Mouse (Mus musculus) right cerebral cortex, postnatal 25 days (tissue): ENCODE data around the gene Stk32b.
A peak's percentile ranks its signal among the peaks of the same experiment; 100 is the strongest.

Source experiments
- DNase-seq: peaks from one replicate; pipeline ENCODE4 v3.0.0; 2022

Gene Stk32b

DNA sequence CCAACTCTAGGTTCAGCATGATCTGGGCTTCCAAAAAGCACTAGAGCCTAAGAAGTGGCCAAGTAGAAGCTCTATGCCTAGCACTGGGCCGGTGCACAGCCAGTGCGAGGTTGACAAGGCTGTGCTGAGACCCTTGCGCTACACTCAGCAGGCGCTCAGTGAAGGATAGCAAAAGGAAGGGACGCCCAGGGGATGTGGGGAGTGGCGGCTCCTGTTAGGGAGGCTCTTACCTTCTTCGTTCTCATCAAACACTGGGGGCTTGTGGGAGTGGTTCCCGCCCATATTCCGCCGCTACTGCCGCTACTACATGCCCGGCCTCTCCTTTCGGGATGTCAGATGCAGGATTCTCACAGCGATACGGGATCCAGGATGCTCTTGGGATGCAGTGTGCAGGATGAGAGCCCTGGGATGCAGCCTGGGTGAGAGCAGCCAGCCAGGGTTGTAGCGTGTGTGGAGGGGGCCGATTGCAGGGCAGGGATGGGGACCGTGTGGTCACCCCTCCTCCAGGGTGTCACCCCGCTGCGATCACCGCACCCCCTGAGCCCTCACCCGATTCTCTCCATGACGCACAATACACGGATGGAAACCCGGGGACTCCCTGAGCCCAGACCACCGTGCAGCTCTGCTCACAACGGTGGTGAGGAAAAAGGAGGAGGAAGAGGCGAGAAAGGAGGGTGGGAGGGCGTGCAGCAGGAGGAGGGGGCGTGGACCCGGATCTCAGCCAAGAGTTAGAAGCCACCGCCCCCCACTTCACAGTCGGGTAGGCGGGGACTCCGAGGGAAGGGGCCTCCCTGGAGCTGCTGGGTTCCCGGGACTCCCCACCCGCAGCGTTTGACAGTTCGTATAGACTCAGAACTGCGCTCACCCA lies at the start of gene Stk32b:
TSS of gene Stk32b (minus strand) at position 667 of the 868 bp plus-strand sequence.
- no peak for DNase-seq

DNA sequence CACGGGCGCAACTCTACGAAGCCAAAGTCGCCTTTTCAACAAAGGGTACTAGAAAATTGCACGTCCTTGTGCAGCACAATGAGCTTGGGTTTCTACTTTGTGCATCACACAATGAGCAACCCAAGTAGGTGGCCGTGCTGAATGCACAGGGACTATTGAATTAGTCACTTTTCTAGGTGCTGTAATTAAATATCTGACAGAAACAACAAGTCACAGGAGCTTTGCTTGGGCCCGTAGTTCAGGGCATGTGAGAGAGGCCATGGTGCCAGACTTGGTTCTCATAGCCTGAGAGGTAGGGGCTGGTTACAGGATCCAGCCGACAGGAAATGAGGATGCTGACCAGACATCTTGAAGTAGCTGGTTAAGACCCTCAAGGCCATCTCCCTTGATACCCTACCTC lies 48.9 kb upstream of the Stk32b start:
- DNase-seq: no peak

DNA sequence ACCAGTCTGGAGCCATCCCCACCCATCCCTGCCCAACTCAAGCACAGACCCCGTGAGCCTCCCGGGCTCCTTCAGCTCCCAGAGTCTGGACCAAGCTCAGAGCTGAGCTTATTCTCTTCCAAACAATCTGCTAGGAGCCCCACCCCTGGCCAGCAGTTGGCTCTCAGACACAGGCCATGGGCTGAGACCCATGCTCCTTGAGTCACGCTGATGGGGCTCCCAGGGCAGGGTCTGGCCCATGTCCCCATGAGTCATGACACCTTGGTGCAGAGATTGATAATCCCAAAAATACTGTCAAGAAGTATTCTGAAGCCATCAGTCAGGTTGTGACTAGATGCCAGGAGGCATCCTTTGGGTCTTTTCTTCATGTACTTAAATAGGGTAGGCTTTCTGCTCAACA lies 45.1 kb upstream of the Stk32b start:
- no peak for DNase-seq

DNA sequence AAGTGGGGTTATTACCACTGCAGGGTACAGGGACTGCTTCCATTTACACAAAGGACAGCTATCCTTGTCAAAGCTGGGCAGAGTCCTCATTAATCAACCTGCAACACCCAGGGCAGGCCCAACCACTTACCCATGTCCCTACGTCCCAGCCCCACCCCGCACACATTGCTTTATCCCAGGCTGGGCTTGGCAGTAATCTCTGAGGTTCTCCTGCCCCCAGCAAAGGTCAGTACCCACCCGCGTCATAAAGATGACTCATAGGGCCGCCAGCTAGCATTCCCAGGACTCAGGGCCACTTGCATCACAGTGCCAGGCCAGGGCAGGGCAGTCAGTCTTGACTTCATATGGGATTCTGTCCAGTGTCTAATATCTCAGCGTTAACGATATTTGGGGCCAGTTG lies 36.4 kb upstream of the Stk32b start:
- DNase-seq: no peak

DNA sequence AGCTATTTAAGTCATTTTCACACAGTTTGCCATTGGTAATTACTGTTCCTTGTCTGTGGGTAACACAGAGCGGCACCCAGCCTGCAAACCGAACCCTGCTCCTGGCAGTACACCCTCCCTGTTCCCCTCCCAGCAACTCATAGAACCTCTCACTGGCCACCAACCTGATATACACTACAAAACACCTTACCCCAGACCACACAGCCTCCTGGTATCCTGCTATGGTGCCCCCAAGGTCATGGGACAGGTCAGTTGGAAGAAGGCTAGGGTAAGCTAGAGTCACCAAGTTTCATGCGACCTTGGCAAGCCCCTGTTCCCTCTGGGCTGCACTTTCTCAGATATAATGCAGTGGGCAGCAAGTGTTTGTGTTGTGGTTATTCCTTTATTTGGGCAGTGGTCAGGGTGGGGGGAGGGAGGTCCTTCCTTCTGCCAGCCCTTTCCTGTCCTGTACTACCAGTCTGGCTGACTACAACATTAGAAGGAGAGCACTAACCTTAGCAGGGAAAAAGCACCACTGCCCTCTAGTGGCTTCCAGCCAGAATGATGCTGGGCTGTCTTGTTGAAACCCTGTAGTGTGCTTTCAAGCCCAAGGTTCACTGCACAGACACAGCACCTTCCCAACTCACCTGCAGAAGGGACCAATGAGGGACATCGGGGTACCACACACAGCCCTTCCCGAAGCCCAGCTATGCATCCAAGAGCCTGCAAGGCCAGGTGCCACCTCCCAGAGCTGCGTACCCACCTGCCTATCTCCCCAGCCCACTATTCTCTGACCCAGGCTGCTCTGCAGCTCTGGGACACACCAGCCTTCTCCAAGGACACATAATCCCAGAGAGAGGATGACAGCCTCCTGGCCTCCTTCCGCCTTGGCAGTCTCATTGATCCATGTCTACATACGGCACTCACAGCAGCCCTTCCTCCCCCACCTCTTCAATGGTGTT lies 35.3 kb upstream of the Stk32b start:
- peak; percentile 72 for DNase-seq

DNA sequence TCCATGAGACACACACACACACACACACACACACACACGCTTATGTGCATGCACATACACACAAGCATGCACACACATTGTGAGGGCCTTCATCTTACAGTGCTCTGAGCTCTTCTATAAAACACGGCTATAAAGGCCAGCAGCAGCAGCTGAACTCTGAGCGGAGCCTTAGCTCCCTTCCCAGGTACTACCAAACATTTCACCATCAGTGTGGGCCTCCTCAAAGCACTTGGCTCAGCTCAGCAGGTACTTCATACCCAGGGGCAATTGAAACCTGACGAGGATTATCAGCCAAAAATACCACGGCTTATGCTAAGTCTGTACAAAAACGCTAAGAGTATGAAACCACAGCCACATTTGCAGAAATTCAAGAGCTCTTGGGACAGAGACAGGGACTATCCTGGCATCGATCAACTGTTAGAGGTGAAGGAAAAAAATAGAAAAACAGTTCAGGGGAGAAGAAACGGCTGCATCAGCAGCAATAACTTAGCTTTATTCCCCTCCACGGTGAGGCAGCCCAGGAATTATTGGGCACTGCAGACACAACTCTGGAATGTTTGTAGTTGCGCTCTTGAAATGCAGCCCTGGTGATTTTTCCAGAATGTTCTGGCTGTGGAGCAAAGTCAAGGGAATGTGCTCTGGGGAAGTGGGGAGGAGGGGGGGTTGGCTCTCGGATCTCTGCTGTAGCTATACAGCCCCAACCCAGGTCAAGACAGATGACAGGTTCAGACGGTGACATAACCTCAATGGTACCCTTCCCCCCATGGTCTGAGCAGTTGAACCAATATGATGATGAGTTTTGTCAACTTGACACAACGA lies 27.1 kb upstream of the Stk32b start:
- DNase-seq: no peak

DNA sequence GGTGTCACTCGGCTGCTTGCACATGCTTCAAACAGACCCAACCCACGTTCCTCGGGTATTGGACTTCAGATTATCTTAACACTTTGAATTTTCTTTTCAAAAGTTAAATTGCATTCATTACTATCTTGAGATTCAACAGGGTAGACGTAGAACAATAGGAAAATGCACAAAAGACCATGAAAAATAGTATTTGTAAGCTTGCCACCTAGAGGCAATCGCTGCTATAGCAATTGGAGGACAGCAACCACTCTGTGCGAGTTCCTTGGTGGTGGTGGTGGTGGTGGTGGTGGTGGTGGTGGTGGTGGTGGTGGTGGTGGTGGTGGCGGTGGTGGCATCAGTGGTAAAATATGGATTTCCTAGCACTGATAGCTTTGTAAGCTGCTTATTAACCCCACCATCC lies 19.2 kb upstream of the Stk32b start:
- DNase-seq: no peak

DNA sequence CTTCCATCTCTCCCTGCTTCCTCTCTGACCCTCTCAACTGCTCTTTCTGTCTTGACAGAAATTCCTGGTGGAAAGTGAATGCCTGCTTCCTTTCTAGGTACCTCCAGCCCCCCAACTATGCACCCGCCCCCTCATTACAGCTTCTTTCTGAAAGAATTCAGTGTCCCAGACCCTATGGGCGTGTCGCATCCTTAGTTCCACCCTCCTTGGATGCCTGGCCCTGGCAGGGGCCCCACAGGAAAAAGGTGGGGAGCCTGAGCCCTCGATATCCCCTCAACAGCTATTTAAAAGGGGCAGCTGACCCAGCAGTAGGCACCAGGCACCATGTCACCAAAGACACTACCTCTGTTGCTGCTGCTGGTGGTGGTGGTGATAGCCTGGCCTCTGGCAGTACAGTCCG lies 18.3 kb upstream of the Stk32b start, which contains the start of gene Cytl1:
TSS of gene Cytl1 (plus strand) at position 296 of the 400 bp plus-strand sequence.
- no peak for DNase-seq

DNA sequence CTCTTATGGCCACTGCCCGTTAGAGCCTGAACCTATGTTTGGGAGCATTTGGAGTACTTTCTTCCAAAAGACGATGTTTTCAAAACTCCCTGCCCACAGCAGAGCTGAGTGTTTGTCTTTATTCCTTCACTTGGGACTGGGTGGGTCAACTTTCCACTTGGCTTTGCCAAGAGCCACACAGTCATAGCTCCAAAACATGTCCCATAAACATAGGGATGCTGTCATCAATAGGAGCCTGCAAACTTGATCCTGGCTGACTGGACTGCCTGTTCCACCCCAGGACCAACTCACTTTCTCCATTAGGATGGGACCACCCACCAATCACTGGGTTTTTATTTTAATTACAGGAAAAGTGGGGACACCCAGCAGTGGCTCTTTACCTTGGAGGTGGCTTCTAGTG lies 13.8 kb upstream of the Stk32b start:
- no peak for DNase-seq

DNA sequence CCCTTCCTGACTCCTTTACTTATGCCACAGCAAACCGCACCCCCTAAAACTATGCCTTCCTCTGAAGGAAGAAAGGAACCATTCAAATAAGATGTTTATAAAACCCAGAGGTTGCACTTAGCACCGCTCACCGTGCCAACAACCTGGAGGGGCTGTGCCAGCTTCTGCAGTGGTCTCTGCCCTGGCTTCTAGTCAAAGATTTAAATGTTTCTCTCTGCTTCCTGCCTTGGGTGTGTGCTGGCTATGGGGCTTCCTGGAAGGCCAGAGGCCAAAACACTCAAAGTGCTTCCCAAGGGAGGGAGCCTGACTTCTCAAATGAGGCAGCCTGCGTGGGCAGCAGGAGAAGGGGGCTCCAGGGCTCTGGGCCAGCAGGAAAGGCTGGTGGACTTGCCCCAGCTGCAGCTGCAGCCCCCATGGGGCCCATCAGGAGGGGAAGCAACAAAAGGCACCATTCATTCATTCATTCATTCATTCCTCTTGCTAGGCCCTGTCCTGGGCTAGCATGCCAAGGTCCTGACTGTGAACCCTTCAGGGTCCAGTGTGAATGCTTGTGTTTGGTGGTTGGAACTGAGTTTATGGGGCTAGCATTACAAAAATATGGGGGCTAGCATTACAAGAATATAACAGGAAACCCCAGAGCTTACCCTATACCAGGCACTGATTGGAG lies 8.4 kb upstream of the Stk32b start:
- DNase-seq: no peak

DNA sequence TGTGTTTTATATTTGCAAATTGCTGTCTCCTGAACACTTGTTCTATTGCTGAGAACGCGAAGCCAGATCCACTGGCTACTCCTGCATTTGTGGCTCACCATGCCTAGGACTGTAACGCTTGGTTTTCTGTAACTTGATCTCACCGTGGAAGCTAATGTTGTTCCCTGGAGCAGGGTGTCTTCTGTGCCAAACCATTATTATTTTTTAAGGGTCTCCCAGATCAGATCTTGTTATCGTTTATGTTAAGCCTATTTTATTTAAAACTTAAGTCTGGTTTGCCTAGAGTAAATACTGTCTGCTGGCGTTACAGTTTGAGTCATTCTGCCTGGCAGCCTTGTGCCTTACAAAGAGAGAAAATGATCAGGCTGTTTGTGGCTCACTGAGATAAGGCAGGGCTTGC lies 3.7 kb upstream of the Stk32b start:
- DNase-seq: no peak

DNA sequence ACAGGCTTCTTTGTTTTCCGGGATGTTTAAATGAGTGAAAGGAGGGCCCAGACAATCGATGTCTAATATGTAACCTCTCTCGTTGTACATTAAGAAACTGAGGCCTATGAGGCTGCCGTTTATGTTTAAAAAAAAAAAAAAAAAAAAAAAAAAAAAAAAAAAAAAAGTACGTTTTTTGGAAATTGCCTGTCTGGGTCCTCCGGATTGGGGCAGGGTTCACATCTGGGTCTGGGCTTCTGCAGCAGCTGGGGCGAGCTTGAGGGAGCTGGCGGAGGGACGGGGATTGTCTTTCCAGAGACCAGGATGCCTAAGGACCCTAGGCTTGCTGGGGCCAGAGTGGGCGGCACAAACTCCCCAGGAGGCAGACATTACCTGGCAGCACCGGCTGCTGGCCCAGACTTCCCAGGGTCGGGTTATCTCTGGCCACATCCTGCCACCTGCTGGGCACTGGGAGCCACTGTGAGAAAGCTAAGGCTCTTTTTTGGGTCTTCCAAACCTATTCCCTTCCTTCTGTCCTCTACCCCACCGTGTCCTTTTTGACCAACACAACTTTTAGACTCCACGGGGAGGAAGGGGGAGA lies 503 bp upstream of the Stk32b start:
- DNase-seq: peak; percentile 57

DNA sequence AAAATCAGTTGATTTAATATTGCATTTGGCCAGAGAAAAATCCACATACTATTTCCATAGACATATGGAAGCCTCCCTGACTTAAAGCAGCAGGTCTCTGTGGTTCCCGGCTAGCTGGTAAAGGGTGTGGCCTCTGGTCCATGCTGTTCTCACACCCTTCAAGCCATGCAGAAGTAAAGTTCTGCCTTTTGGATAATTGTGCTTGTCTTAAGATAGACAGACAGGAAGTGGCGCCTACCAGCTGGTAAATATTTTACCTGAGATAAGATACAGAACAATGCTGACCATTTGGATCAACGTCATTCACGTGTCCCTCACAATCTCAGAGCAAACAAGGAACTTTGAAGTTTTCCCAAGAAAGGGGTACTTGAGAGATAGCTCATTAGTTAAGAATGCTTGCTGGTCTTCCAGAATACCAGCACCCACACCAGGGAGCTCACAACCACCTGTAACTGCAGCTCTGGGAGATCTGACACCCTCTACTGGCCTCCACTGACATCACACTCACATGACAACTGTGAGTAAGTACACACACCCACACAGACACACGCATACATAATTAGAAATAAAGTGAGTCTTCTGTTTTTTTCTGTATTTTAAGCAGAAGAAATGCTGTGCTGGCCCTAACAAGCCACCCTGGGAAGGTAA lies 7.6 kb downstream of the Stk32b start:
- DNase-seq: no peak

DNA sequence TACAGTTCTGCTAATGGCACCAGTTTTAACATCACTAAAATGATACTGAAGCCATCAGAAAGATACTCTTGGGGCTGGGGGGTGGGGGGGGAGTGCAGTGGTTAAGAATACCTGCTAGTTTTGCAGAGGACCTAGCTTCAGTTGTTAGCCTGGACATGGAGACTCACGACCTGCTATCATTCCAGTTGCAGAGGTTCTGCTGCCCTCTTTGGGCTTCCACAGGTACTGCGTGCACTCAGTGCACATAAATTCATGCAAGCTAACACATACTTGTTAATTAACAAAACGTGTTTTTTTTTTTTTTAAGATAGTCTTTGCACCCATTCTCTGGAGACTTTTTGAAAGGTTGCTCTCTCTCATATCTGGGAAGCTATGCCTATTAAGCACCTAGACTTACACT lies 8.8 kb downstream of the Stk32b start:
- DNase-seq: no peak

DNA sequence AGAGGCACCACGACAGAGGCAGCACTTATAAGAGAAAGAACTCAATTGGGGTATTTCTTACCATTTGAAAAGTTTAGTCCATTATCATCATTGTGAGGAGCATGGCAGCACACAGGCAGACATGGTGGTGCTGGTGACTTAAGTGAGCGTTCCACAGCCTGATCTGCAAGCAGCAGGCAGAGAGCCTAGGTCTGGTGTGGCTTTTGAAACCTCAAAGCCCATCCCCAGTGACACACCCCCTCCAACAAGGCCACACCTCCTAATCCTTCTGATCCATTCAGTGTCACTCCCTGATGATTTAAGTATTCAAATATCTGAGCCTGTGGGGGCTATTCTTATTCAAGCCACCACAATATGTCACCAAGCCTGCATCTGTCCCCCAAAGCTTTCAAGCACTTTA lies 12.0 kb downstream of the Stk32b start:
- DNase-seq: no peak

DNA sequence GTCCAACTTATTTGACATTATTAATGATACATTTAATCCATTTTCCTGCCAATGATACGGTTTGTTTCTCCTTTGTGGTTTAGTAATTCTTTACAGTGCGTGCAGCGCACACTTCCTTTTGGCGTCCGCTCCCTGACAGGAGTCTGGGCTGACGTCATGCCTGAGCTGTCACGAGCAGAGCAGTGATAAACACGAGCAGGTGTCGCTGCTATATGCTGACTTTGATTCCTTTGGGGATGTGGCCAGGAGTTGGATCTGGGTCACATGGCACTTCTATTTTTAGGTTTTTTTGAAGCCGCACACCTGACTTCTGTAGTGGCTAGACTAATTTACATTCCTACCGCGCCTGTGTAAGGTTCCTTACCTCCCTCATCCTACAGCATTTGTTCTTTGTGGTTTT lies 17.2 kb downstream of the Stk32b start:
- DNase-seq: peak; percentile 30

DNA sequence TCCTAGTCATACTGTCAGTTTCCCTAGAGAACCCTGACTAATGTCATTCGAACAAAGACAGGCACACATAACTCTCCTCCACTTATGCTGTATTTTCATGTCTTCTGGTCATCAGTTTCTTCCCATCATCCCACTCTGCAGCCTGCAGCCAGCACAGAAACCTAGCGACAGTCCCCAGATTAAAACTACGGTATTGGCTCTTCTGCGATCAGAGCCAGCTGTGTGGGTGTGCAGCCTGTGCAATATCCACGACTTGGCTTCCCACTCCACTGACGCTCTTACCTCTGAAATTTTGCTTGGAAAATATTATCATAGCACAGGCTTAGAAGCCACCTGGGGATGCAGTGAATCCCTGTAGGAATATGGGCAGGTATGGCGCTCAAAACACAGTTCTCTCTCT lies 19.7 kb downstream of the Stk32b start:
- peak; percentile 61 for DNase-seq

DNA sequence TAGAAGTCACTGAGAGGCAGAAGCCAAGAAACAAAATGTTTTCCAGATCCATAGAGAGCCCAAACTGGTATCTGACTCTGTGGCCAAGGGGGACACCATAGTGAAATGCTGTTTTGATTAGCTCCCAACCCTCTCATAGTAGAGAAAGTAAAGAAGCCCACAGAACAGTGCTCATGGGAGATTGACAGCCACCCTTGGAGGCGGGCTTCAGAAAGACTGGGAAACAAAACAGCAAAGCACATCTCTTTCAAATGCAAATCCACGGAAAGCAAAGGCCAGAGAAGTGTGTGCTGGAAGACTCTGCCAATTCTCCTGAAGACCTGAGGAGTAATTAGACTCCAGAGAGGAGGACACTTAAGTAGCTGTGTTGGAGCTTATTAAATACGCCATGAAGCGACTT lies 21.2 kb downstream of the Stk32b start:
- no peak for DNase-seq

DNA sequence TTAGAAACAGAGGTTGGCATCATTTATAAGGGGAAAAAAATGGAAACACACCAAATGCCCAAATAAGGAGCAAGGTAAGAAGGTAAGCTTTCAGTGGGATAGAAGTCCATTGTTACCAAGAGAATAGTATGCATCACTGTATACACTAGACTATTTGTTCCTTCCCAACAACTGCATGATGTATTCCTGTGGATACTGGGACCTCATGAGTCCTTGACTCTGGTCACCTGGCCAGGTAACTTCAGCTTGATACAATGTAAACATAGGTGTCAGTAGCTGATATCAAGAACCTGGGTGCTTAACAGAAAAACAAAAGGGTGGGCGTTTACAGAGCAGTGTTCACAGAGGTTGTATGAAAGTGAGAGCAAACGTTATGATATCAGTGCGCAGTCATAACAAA lies 24.2 kb downstream of the Stk32b start:
- DNase-seq: no peak

DNA sequence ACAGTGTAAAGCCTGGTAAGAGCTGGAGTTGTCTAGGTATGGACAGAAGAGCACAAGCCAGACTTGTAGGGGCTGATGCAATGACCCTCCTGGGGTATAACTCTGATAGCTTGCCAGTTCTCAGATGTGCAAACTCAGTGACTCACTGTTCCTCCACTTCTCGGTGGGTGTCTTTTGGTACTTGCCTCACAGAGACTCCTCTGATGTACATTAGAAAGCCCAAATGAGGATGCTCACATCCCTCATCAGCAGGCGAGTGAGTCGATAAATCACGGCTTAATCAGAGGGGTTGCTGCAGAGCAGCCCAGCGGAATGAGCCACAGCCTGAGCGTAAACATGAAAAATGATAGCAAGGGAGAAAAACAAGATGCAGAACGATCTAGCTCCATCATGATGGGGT lies 46.2 kb downstream of the Stk32b start:
- peak; percentile 16 for DNase-seq

DNA sequence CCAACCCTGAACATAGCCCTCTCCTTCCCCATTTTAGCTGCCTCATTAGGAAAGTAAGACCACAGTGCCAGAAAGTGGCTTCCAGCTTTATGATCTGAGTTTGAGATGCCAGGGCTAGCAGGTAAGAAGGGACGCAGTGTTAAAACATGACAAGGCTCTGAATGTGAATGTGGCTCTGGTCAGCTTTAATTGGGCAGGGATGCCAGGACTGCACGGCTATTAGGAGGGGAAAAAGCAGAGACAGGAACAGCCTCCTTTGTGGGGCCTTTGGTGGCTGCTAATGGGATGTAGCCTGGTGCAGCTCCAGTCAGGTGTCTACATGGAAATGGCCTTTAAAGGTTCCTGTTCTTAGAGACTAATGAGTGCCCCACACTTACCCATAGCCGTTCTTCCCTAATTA lies 52.0 kb downstream of the Stk32b start:
- no peak for DNase-seq

DNA sequence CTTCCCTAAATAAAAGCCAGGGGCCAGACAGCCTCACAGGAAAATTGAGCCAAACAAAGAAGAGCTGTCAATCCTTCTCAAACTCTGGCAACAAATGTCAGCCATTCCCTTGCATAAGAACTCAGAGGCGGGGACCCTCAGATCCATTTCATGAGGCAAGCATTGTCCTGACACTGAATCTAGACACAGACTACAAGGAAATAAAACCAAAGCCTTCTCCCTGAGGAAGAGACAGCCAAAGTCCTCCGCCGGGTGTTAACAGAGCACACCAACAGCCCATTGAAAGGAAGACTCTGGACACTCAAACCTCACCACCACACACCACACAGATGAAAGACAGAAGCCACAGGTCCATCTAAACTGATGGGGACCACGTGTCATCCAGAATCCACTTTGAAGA lies 57.8 kb downstream of the Stk32b start:
- no peak for DNase-seq
